Mouse (Mus musculus): ENCODE results near the gene Omd.

Gene Omd

GRCm38 (mm10) chr13:49608589-49609322 lies 26.5 kb downstream of the Omd start:
- no peak for DNase-seq (ENCODE audit: extremely low spot score, low read depth, low spot score)

GRCm38 (mm10) chr13:49617021-49617420 lies 34.8 kb downstream of the Omd start:
- DNase-seq (ENCODE audit: extremely low spot score, low read depth, low spot score) = no peak

GRCm38 (mm10) chr13:49618365-49618764 lies 36.1 kb downstream of the Omd start:
- no peak for DNase-seq (ENCODE audit: extremely low spot score, low read depth, low spot score)

- DNase-seq (ENCODE audit: extremely low spot score, low read depth, low spot score) = no peak
These were observed 41.0 kb downstream of the Omd start for GRCm38 (mm10) chr13:49623216-49623615.

GRCm38 (mm10) chr13:49628167-49628566 lies 45.9 kb downstream of the Omd start:
- no peak for DNase-seq (ENCODE audit: extremely low spot score, low read depth, low spot score)

GRCm38 (mm10) chr13:49629076-49629475 lies 46.8 kb downstream of the Omd start:
- DNase-seq (ENCODE audit: extremely low spot score, low read depth, low spot score) = no peak

GRCm38 (mm10) chr13:49639965-49640364 lies 57.7 kb downstream of the Omd start:
- no peak for DNase-seq (ENCODE audit: extremely low spot score, low read depth, low spot score)
